Mouse (Mus musculus) B cell, adult 2 months (primary cell): ENCODE data around the gene Lnx2.

Experiments
- DNase-seq, 2 experiments: peaks; one replicate each; pipeline ENCODE4 v3.0.0; 2022

Lnx2 gene

GRCm38 (mm10) chr5:147050816-147051499, 25.4 kb downstream of the Lnx2 start:
- peak; percentile 42 to 44 for DNase-seq

- DNase-seq: peak; percentile 59 to 63
Observed at GRCm38 (mm10) chr5:147049544-147050209, 26.7 kb downstream of the Lnx2 start.

DNA sequence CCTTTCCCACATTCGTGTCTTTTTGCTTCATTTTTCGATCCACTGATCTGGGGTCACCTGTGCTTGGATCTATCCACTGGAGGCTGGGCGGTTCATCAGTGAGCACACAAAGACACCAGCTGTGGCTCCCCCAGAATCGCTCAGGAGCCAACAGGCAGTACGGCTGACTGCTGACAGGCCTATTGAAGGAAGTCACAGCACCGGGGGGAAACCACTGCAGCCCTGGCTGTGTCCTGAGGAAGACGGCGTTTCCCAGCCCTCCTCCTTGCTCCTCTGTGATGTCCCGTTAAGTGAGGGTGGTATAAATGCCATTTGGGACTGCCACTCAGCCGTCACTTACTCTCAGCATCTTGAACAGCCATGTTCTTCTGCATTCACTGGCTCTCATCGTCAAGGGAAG, 30.5 kb downstream of the Lnx2 start:
- peak; percentile 25 to 27 for DNase-seq

DNA sequence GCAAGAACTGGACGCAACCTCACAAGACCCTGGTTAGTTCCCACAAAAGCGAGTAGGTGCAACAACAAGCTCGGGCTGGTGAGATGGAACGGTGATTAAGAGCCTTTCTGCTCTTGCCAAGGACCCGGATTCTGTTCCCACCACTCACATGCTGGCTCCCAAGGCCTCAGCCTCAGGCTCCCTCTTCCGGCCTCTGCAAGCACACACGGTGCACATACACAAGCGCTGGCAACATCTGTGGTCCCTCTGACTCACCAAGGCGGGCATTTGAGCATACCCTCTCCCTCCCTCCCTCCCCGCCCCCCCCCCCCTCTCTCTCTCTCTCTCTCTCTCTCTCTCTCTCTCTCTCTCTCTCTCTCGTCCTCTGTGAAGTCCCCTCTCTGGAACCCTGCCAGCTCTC, 31.1 kb downstream of the Lnx2 start:
- DNase-seq: no peak

- DNase-seq: no peak
Observed at GRCm38 (mm10) chr5:147043240-147043844, 33.0 kb downstream of the Lnx2 start.

DNA sequence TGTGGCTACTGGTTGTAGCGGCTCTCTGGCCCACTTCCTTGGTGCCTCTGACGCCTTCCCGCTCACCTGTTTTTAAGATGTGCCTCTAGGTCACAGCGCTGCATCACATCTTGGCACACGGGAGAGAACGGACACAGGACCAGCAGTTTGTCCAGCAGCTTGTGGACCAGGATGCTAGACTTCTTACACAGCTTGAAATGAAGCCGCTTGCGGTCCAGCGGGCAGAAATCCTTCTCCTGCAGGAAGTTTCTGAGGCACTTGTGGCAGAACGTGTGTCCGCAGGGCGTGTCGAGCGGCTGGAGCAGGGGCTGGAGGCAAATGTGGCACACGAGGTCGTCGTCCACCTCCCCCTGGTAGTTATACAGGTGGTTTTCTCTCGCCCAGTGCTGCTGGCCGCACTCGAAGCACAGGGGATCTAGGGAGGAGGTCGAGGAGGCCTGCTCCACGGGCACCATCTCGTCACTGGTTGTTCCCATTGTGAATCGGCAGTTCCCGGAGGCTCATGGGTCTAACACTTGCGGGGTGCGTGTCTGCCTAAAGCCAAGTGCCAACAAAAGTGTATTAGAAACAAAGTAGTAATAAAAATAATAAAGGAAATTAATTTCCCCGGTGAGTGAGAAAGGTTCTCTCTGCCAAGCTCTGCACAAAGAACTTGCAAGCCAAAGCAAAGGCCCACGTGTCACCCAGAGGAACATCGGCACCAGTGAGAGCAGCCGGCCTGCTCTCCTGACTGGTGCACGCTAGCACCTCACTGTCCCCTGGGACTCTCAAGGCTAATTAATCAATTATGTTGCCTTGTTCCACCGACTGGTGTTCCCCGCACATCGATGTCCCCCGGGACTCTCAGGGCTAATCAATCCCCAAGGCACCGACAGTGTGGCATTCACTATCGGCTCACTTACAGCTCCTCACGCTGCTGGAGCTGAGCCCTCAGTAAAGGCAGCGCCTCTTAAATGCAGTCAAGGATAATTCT, 34.1 kb downstream of the Lnx2 start:
- no peak for DNase-seq

- DNase-seq: no peak
Observed at GRCm38 (mm10) chr5:147039394-147039793, 37.0 kb downstream of the Lnx2 start.

GRCm38 (mm10) chr5:147037601-147038000, 38.8 kb downstream of the Lnx2 start:
- no peak for DNase-seq

DNA sequence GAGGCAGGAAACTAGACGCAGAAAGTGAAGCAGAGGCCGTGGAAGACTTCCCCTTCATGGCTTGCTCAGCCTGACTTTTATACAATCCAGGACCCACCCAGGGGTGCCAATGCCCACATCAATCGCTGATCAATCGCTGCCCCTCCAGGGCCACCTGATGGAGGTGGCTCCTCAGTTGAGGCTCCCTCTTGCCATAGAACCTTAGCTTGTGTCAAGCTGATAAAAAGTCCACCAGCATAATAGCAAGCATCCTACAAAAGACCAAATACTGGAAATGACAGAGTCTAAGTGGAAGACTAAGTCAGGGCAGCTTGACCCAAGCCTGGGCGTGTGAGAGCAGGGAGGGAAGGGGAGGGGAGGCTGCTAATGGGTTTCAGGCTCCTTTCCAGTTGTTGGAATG, 39.7 kb downstream of the Lnx2 start:
- peak in 1 of 2 experiments; percentile 31 for DNase-seq

- no peak for DNase-seq
Observed at GRCm38 (mm10) chr5:147036028-147036427, 40.4 kb downstream of the Lnx2 start.

DNA sequence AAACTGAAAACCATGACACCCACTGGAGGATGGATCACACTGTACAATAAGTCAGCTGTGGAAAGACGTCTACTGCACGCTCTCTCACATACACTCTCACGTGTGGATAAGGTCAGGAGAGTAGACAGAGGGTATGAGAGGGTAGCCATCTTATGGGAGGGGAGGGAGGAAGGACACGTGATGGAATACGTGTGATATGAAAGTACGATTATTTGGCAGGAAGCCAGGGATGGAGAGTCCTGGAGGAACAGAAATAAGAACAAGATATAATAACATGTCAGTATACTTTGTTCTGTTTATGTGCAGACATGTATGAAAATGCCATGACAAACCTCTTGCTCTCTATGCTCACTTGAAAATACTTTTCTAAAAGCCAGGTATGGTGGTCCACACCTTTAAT, 41.1 kb downstream of the Lnx2 start:
- DNase-seq: no peak

- DNase-seq: no peak
Observed at GRCm38 (mm10) chr5:147034283-147034682, 42.1 kb downstream of the Lnx2 start.

DNA sequence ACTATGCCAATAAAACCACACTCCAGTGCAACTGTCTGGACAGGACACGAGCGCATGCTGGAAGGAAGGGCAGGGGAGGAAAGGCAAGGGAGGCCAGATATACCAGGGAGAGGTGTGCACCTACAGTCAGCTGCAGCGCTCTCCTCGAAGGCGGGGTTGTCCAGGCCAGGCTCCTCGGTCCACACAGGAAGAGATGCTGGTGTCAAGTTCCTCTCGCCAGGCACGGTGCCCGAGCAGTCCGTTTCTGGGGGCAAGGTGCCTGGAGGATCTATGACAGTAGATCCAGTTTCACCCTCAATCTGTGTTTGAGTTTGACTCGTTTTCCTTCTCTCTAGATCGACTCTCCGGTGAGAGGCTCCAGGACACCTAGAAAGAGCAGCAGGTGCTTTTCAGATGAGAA, 43.2 kb downstream of the Lnx2 start:
- DNase-seq: no peak

GRCm38 (mm10) chr5:147031281-147031680, 45.1 kb downstream of the Lnx2 start:
- no peak for DNase-seq

- DNase-seq: no peak
Observed at GRCm38 (mm10) chr5:147024331-147025034, 51.9 kb downstream of the Lnx2 start.

GRCm38 (mm10) chr5:147023245-147023970, 53.0 kb downstream of the Lnx2 start:
- no peak for DNase-seq

GRCm38 (mm10) chr5:147021546-147022265, 54.7 kb downstream of the Lnx2 start:
- no peak for DNase-seq

- DNase-seq: no peak
Observed at GRCm38 (mm10) chr5:147020579-147020978, 55.8 kb downstream of the Lnx2 start.

DNA sequence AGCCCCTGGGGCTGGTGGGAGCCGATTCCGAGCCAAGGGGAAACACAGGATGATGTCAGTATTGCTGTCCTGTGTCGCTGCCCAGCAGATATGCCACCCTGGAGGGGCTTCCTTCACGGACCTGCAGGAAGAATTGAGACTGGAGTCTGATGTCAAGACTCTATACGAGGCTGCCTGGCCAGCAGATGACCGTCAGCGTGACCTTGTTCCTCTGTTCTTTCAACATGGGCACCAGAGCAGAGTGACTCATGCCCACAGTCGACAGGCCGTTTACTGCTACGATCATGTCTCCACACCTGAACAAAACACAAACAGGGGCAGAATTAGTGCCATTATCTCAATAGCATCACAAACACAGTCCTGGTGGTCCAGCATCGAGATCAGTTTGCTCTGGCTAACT, 57.6 kb downstream of the Lnx2 start:
- no peak for DNase-seq

GRCm38 (mm10) chr5:147017526-147017925, 58.9 kb downstream of the Lnx2 start:
- DNase-seq: no peak

- no peak for DNase-seq
Observed at GRCm38 (mm10) chr5:147016622-147017021, 59.8 kb downstream of the Lnx2 start.
